Mouse (Mus musculus) heart, postnatal 14 days (tissue): ENCODE measurements around the gene Zfp639. TPM values are rescaled to one million over a fixed set of nuclear protein-coding genes. Genes with fewer than 3 reads are reported as not detected.

Experiments
- total RNA-seq, 2 experiments: library from RNA; stranded (reverse); gene quantifications; 2 replicates each; pipeline ENCODE4 v1.2.3; 2021

The Zfp639 gene
- total RNA-seq, 2 experiments from 2014 or later: 21.1 to 23.5 TPM

Other genes with a start within 250 kb of the Zfp639 start
- 1 to 10 TPM; 8.4 to 9.7 TPM for gene Zmat3, start 144.2 kb upstream of the Zfp639 start, total RNA-seq
- gene Pik3ca, start 112.6 kb upstream of the Zfp639 start, total RNA-seq: 10 to 100 TPM; 45.4 to 46.2 TPM
- under 1 TPM in 1 of 2 experiments, not detected in 1; 0.17 TPM for gene Kcnmb3, start 18.0 kb upstream of the Zfp639 start, total RNA-seq
- gene Mfn1, start 19.2 kb downstream of the Zfp639 start, total RNA-seq: 100 to 1,000 TPM; 361 to 370 TPM
- gene Gnb4, start 106.3 kb downstream of the Zfp639 start, total RNA-seq: 10 to 100 TPM; 26.2 to 26.4 TPM
- gene Actl6a, start 196.0 kb downstream of the Zfp639 start, total RNA-seq: 10 to 100 TPM; 21.2 to 24.9 TPM
- gene Ndufb5, start 226.7 kb downstream of the Zfp639 start, total RNA-seq: 100 to 1,000 TPM; 768 to 787 TPM
- 10 to 100 TPM; 33.3 to 41.9 TPM for gene Mrpl47, start 227.3 kb downstream of the Zfp639 start, total RNA-seq